Mouse (Mus musculus) embryonic facial prominence, embryonic 11.5 days (tissue): Measurements from ENCODE around the gene Cotl1. TPM values are rescaled to one million over a fixed set of nuclear protein-coding genes. Genes with fewer than 3 reads are reported as not detected.
"Not testable (repeated sequence)": the region's sequence is repeated elsewhere in the genome, so short reads cannot be mapped to it uniquely, and the experiment has no call there.

Experiments used
- ATAC-seq: fragments of 200-750 bp; cut with Nextera tagmentation; replicated peaks from 2 replicates; pipeline ENCODE4 v1.8.0; 2017; ENCODE audit warnings: low read depth; ENCODE audit not compliant: insufficient number of reproducible peaks, low FRiP score, low TSS enrichment
- DNase-seq: peaks from one replicate; pipeline ENCODE4 v3.0.0-alpha.2; 2015; ENCODE audit warnings: low spot score
- H3K27ac ChIP-seq: fragments of 300-500 bp; sonication (generic); replicated peaks from 2 replicates; pipeline ENCODE4 v1.5.1; 2014; ENCODE audit warnings: mild to moderate bottlenecking, low read depth, low read length, control low read depth
- H3K27me3 ChIP-seq: fragments of 300-500 bp; sonication (generic); 2 replicates; pipeline ENCODE4 v1.6.1; 2014; ENCODE audit warnings: mild to moderate bottlenecking, low read length, moderate library complexity, mixed read lengths; ENCODE audit not compliant: control insufficient read depth, insufficient read depth
- H3K36me3 ChIP-seq: fragments of 300-500 bp; sonication (generic); replicated peaks from 2 replicates; pipeline ENCODE4 v1.6.1; 2014; ENCODE audit warnings: low read depth, mild to moderate bottlenecking, low read length, moderate library complexity, mixed read lengths; ENCODE audit not compliant: control insufficient read depth, insufficient read depth
- H3K4me1 ChIP-seq: fragments of 300-500 bp; sonication (generic); 2 replicates; pipeline ENCODE4 v1.6.1; 2014; ENCODE audit warnings: low read length, mixed read lengths; ENCODE audit not compliant: control insufficient read depth, insufficient read depth
- H3K4me2 ChIP-seq: fragments of 300-500 bp; sonication (generic); 2 replicates; pipeline ENCODE4 v1.6.1; 2014; ENCODE audit warnings: low read depth, mild to moderate bottlenecking, control low read depth, low read length, moderate library complexity
- H3K4me3 ChIP-seq: fragments of 300-500 bp; sonication (generic); 2 replicates; pipeline ENCODE4 v1.5.1; 2014; ENCODE audit warnings: low read depth, low read length, control low read depth
- H3K9ac ChIP-seq: fragments of 300-500 bp; sonication (generic); replicated peaks from 2 replicates; pipeline ENCODE4 v1.6.1; 2014; ENCODE audit warnings: mild to moderate bottlenecking, control low read depth, low read length
- H3K9me3 ChIP-seq: fragments of 300-500 bp; sonication (generic); replicated peaks from 2 replicates; pipeline ENCODE4 v1.6.1; 2016; ENCODE audit warnings: mild to moderate bottlenecking, low read length, inconsistent platforms, mixed read lengths; ENCODE audit not compliant: control insufficient read depth
- WGBS: fragments of 180-500 bp; shearing (Covaris S2); extraction: QIAGEN DNeasy Blood & Tissue Kit; methylation state at CpG from one replicate; pipeline ENCODE4 v1.1.7; 2014; 5-methylcytosine and 5-hydroxymethylcytosine counted together
- polyA plus RNA-seq: library from polyadenylated mRNA; unstranded; fragments of >200 nt; fragmentation: Nextera tagmentation; extraction: Ambion mirVana; gene quantifications from 2 replicates; pipeline ENCODE4 v1.2.1, GENCODE M21; 2014

The Cotl1 gene
- polyA plus RNA-seq, 1 experiment from 2014 or later = 321 TPM

GRCm38 (mm10) chr8:119847232-119847922, 7.0 kb upstream of the Cotl1 start:
- no peak for ATAC-seq
- no peak overlapping the region for H3K4me2 ChIP-seq
- WGBS = 90% methylated on average over 16 of the region's 16 CpGs
- H3K9ac ChIP-seq = no peak overlapping the region
- no peak overlapping the region for H3K4me3 ChIP-seq
- H3K36me3 ChIP-seq = no peaks in the 10 kb centered on the region
- no peak overlapping the region for H3K27ac ChIP-seq
- no peaks in the 10 kb centered on the region for H3K27me3 ChIP-seq
- no peak for DNase-seq
- no peaks in the 10 kb centered on the region for H3K4me1 ChIP-seq
- H3K9me3 ChIP-seq = no peaks in the 10 kb centered on the region

GRCm38 (mm10) chr8:119845741-119846140, 5.4 kb upstream of the Cotl1 start:
- not testable (repeated sequence) for H3K27ac ChIP-seq, DNase-seq, H3K4me2 ChIP-seq, H3K9ac ChIP-seq, H3K36me3 ChIP-seq, ATAC-seq, H3K9me3 ChIP-seq, H3K4me3 ChIP-seq, H3K27me3 ChIP-seq, H3K4me1 ChIP-seq
- WGBS = 82% methylated on average over 7 of the region's 7 CpGs

GRCm38 (mm10) chr8:119844577-119844976, 4.2 kb upstream of the Cotl1 start:
- H3K4me2 ChIP-seq = no peak overlapping the region
- 39% methylated on average over 8 of the region's 8 CpGs for WGBS

GRCm38 (mm10) chr8:119843444-119843843, 3.1 kb upstream of the Cotl1 start:
- no peaks in the 10 kb centered on the region for H3K9me3 ChIP-seq
- H3K4me1 ChIP-seq = peaks cover 4% of the 10 kb centered on the region
- no peak overlapping the region for H3K9ac ChIP-seq
- DNase-seq (peak; percentile 82), ATAC-seq (no peak)
- H3K4me3 ChIP-seq = no peak overlapping the region
- H3K27me3 ChIP-seq = no peaks in the 10 kb centered on the region
- H3K27ac ChIP-seq = no peak overlapping the region
- no peaks in the 10 kb centered on the region for H3K36me3 ChIP-seq
- H3K4me2 ChIP-seq = no peak overlapping the region
- whole genome bisulfite sequencing = 2% methylated on average over 4 of the region's 4 CpGs

More at GRCm38 (mm10) chr8:119844577-119844976, 4.2 kb upstream of the Cotl1 start:
- Histone ChIP-seq H3K9ac (no peak overlapping the region), H3K4me1 (peaks cover 4% of the 10 kb centered on the region), H3K9me3 (no peaks in the 10 kb centered on the region), H3K36me3 (no peaks in the 10 kb centered on the region), H3K27ac (no peak overlapping the region), H3K27me3 (no peaks in the 10 kb centered on the region), H3K4me3 (no peak overlapping the region)
- ATAC-seq = no peak
- no peak for DNase-seq

- DNase-seq (peak; percentile 29), ATAC-seq (peak; percentile 24)
- no peak overlapping the region for H3K27ac ChIP-seq
- 6% methylated on average over 8 of the region's 8 CpGs for WGBS
- peak overlapping the region; percentile 67 for H3K4me3 ChIP-seq
- H3K4me1 ChIP-seq = peaks cover 9% of the 10 kb centered on the region
- H3K9me3 ChIP-seq = no peaks in the 10 kb centered on the region
- H3K36me3 ChIP-seq = no peaks in the 10 kb centered on the region
- H3K9ac ChIP-seq = peak overlapping the region; percentile 6
- no peaks in the 10 kb centered on the region for H3K27me3 ChIP-seq
- peak overlapping the region; percentile 86 for H3K4me2 ChIP-seq
Observed at GRCm38 (mm10) chr8:119840905-119841411, 614 bp upstream of the Cotl1 start.

- WGBS = 14% methylated on average over 14 of the region's 14 CpGs
- Histone ChIP-seq H3K36me3 (no peaks in the 10 kb centered on the region), H3K4me2 (peak overlapping the region; percentile 86), H3K4me3 (peak overlapping the region; percentile 67), H3K4me1 (peaks cover 9% of the 10 kb centered on the region), H3K27me3 (no peaks in the 10 kb centered on the region), H3K9me3 (no peaks in the 10 kb centered on the region), H3K27ac (no peak overlapping the region; the same call in 1 of the 2 replicates), H3K9ac (peak overlapping the region; percentile 69)
- ATAC-seq (peak; percentile 39; the same call in 1 of the 2 replicates), DNase-seq (no peak)
Observed at GRCm38 (mm10) chr8:119839419-119840021, 824 bp downstream of the Cotl1 start.

- Histone ChIP-seq H3K9ac (peak overlapping the region; percentile 30; the same call in 1 of the 2 replicates), H3K27me3 (no peaks in the 10 kb centered on the region), H3K4me1 (peaks cover 9% of the 10 kb centered on the region), H3K9me3 (no peaks in the 10 kb centered on the region), H3K4me2 (peak overlapping the region; percentile 86), H3K27ac (no peak overlapping the region), H3K36me3 (no peaks in the 10 kb centered on the region), H3K4me3 (peak overlapping the region; percentile 67)
- DNase-seq = no peak
- WGBS = 61% methylated on average over 4 of the region's 4 CpGs
- no peak for ATAC-seq
Observed at GRCm38 (mm10) chr8:119838983-119839340, 1.4 kb downstream of the Cotl1 start.
